Mouse (Mus musculus): ENCODE measurements around the gene Rufy2. TPM values are rescaled to one million over a fixed set of nuclear protein-coding genes. Genes with fewer than 3 reads are reported as not detected.

Gene Rufy2
- polyA plus RNA-seq, 1 experiment from 2014 or later, result 4.2 TPM

DNA sequence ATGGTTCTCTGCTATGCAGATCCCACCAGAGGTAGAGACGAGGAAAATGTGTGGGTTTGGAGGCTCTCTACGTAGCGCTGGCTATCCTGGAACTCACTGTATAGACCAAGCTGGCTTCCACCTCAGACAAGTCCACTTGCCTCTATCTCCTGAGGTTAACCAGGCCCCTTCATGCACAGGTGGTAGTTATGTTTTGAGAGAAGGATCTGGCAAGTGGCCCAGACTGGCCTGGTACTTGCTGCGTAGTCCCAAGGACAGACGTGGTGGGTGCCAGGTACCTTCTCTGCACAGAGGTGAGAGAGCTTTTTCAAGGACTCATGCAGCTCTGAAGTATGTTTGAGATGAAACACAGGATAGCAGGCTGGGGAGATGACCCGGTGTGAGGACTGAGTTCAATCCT, 4.5 kb downstream of the Rufy2 start:
- H3K27ac ChIP-seq, result no peak overlapping the region
- H3K4me1 ChIP-seq, result peaks cover 11% of the 10 kb centered on the region
- no peaks in the 10 kb centered on the region for H3K9me3 ChIP-seq (replicated peaks)
- H3K36me3 ChIP-seq, result peaks cover 9% of the 10 kb centered on the region
- no peak for ATAC-seq
- H3K4me2 ChIP-seq, result no peak overlapping the region
- no peak overlapping the region for H3K4me3 ChIP-seq
- 86% methylated on average over 6 of the region's 6 CpGs for WGBS (ENCODE audit: insufficient replicate concordance)
- no peak overlapping the region for H3K9ac ChIP-seq
- H3K27me3 ChIP-seq (replicated peaks), result no peaks in the 10 kb centered on the region

DNA sequence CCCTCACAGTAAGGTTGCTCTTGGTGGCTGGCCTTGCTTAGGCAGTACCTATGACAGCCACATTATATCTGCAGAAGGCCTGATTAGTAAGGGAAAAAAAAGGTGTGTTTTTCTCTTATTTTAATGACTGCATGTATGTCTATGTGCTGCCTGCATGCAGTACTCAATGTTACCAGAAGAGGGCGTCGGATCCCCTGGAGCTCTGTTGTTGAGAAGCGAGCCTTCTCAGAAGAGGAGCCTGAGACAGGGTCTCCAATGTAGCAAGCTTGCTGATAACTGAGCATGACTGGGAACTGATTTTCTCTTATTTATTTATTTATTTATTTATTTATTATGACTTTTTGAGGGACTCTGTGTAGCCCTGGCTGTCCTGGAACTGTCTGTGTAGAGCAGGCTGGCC, 7.3 kb downstream of the Rufy2 start:
- no peak overlapping the region for H3K9ac ChIP-seq
- no peak overlapping the region for H3K27ac ChIP-seq
- H3K9me3 ChIP-seq (replicated peaks), result no peaks in the 10 kb centered on the region
- no peaks in the 10 kb centered on the region for H3K4me1 ChIP-seq
- H3K4me3 ChIP-seq, result no peak overlapping the region
- peaks cover 25% of the 10 kb centered on the region for H3K36me3 ChIP-seq
- no peak overlapping the region for H3K4me2 ChIP-seq
- H3K27me3 ChIP-seq (replicated peaks), result no peaks in the 10 kb centered on the region
- 17% methylated on average over 3 of the region's 3 CpGs for WGBS (ENCODE audit: insufficient replicate concordance)
- ATAC-seq, result no peak

DNA sequence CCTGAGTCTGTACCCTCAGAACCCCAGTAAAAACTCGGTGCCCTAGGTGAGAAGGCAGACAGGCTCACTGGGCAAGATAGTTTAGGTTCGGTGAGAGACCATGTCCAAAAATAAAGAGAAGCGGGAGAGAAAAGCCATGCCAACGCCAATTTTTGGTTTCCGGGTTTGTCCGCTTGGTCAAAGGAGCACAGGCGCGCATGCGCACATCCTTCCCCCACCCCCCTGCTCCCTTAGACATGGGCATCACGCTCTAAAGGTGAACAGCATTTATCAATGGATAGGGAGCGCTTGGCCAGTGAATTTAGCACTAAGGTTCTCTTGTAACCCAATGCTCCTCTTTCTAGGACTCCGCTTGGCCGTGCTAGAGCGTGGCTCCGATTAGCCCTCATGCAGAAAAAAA, 10.6 kb downstream of the Rufy2 start:
- H3K4me2 ChIP-seq, result no peak overlapping the region
- no peaks in the 10 kb centered on the region for H3K9me3 ChIP-seq (replicated peaks)
- no peak for ATAC-seq
- 87% methylated on average over 15 of the region's 15 CpGs for WGBS (ENCODE audit: insufficient replicate concordance)
- H3K4me1 ChIP-seq, result no peaks in the 10 kb centered on the region
- H3K4me3 ChIP-seq, result no peak overlapping the region
- H3K9ac ChIP-seq, result no peak overlapping the region
- H3K27ac ChIP-seq, result no peak overlapping the region
- H3K36me3 ChIP-seq, result peaks cover 27% of the 10 kb centered on the region
- H3K27me3 ChIP-seq (replicated peaks), result no peaks in the 10 kb centered on the region

DNA sequence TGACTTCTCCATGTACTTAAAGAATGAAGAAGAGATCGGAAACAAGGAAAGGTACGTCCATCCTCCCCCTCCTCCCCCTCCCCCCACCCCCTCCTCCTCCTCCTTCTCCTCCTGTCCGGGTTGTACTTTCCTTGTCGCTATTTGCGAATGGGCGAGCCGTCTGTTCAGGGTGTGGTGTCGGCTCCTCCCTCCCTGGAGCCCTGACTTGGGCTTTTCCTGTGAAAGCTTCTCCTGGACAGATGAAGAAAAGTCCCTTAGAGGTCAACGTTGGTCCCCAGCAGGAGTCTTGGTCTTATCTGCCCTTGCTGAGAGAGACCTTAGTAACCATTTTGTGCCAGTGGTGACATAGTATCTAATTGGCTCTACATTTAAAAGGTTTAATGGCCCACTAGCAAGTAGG, 14.0 kb downstream of the Rufy2 start:
- Histone ChIP-seq H3K4me3 (no peak overlapping the region), H3K4me2 (no peak overlapping the region), H3K9me3 (replicated peaks) (no peaks in the 10 kb centered on the region), H3K36me3 (peaks cover 47% of the 10 kb centered on the region), H3K27me3 (replicated peaks) (no peaks in the 10 kb centered on the region), H3K27ac (no peak overlapping the region), H3K4me1 (no peaks in the 10 kb centered on the region), H3K9ac (no peak overlapping the region)
- WGBS (ENCODE audit: insufficient replicate concordance), result 62% methylated on average over 3 of the region's 9 CpGs
- ATAC-seq, result no peak

DNA sequence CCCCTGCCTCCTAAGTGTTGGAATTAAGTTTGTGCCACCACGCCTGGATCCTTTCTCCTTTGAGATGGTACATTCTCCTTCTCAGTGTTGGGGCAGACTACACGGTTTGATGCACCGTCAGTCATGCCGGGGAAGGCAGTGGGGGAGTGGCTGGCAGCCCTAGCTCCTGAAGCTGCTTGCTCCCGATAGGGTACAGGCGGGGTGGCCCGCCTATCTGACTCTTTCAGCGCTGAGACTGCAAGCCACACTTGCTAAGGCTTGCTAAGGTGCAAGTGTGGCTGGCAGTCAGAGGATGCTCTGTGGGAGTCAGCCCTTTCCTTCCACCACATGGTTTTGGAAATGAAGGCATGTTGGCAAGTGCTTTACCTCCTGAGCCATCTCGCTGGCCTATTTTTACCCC, 20.6 kb downstream of the Rufy2 start:
- H3K4me1 ChIP-seq, result peaks cover 15% of the 10 kb centered on the region
- 53% methylated on average over 9 of the region's 9 CpGs for WGBS (ENCODE audit: insufficient replicate concordance)
- H3K9me3 ChIP-seq (replicated peaks), result no peaks in the 10 kb centered on the region
- peak; percentile 87 for ATAC-seq
- no peaks in the 10 kb centered on the region for H3K27me3 ChIP-seq (replicated peaks)
- H3K27ac ChIP-seq, result peak overlapping the region; percentile 27; the same call in 1 of the 2 replicates
- no peak overlapping the region for H3K4me3 ChIP-seq
- H3K4me2 ChIP-seq, result no peak overlapping the region
- H3K9ac ChIP-seq, result no peak overlapping the region
- peaks cover 59% of the 10 kb centered on the region for H3K36me3 ChIP-seq

DNA sequence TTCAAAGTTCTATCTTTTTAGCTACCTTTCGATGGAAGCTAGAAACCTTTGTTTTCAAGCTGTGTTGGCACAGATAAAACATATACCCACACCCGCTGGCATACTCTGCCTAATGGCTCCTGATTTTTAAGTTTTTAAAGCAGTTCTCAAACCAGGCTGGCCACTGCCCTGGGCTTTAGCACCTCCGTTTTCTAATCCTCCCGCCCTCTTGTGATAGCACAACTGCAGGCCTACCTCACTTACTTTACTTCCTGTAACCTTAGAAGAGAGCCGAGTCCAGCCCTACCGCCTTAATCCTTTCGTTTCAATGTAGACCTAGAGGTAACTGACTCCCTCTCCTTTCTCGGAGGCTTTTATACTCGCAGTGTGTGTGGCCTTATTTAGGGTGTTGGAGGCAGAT, 23.2 kb downstream of the Rufy2 start:
- H3K9me3 ChIP-seq (replicated peaks), result no peaks in the 10 kb centered on the region
- H3K4me1 ChIP-seq, result peaks cover 15% of the 10 kb centered on the region
- peaks cover 58% of the 10 kb centered on the region for H3K36me3 ChIP-seq
- no peak overlapping the region for H3K27ac ChIP-seq
- ATAC-seq, result no peak
- no peak overlapping the region for H3K4me3 ChIP-seq
- H3K27me3 ChIP-seq (replicated peaks), result no peaks in the 10 kb centered on the region
- 67% methylated on average over 9 of the region's 9 CpGs for WGBS (ENCODE audit: insufficient replicate concordance)
- H3K9ac ChIP-seq, result no peak overlapping the region
- no peak overlapping the region for H3K4me2 ChIP-seq

DNA sequence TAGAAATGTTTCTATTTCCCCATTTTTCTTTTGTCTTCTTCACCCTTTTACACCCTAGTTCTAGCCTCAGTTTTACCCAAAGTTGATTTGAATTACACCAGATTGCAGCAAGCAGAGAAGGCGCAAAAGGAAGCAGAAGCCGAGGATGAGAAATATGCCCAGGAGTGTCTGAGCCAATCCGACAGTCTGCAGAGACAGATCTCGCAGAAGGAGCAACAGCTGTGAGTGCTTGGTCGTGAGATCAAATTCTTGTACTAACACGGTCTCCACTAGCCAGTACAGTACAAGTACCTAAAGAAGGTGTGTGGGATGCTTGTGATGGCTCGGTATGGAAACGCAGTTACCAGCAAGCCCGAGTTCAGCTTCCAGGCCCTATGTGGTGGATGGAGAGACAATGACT, 24.5 kb downstream of the Rufy2 start:
- no peak overlapping the region for H3K4me3 ChIP-seq
- H3K36me3 ChIP-seq, result peaks cover 58% of the 10 kb centered on the region
- H3K9me3 ChIP-seq (replicated peaks), result no peaks in the 10 kb centered on the region
- H3K9ac ChIP-seq, result no peak overlapping the region
- H3K4me1 ChIP-seq, result peaks cover 18% of the 10 kb centered on the region
- no peak overlapping the region for H3K4me2 ChIP-seq
- 84% methylated on average over 9 of the region's 9 CpGs for WGBS (ENCODE audit: insufficient replicate concordance)
- no peak overlapping the region for H3K27ac ChIP-seq
- no peaks in the 10 kb centered on the region for H3K27me3 ChIP-seq (replicated peaks)
- ATAC-seq, result no peak

DNA sequence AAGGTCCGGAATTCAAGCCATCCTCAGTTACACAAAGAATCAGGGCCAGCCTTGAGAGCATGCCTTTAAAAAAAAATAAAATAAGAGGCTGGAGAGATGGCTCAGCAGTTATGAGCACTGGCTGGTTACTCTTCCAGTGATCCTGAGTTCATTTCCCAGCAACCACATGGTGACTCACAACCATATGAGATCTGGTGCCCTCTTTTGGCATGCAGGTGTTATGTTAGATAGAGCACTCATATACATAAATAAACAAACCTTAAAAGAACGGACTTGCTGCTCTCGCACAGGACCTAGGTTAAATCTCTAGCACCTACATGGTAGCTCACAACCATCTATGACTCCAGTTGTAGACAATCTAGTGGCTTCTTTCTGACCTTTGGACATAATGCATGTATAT, 28.2 kb downstream of the Rufy2 start:
- peaks cover 72% of the 10 kb centered on the region for H3K36me3 ChIP-seq
- no peak overlapping the region for H3K4me2 ChIP-seq
- 64% methylated on average over 3 of the region's 3 CpGs for WGBS (ENCODE audit: insufficient replicate concordance)
- no peak overlapping the region for H3K4me3 ChIP-seq
- H3K4me1 ChIP-seq, result peaks cover 19% of the 10 kb centered on the region
- no peak for ATAC-seq
- no peaks in the 10 kb centered on the region for H3K9me3 ChIP-seq (replicated peaks)
- no peak overlapping the region for H3K9ac ChIP-seq
- H3K27me3 ChIP-seq (replicated peaks), result no peaks in the 10 kb centered on the region
- H3K27ac ChIP-seq, result no peak overlapping the region

DNA sequence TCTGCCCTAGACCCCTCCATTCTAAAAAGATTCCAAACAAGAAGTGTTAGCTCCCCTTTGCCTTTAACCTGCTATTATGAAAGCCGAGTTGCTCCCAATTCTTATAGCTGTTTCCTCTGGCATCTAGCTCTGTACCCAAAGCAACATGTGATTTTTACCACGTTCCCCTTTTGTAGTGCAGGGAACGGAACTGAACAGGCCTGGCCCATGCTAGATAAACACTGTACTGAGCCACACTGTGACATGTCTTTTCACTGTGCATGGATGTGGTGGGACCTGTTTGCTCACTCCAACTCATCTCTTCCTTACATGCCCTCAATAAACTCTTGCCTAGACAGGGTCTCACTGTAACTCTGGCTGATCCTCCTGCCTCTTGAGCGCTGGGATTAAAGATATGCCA, 30.2 kb downstream of the Rufy2 start:
- Histone ChIP-seq H3K27me3 (replicated peaks) (no peaks in the 10 kb centered on the region), H3K27ac (no peak overlapping the region), H3K4me1 (peaks cover 25% of the 10 kb centered on the region), H3K4me3 (no peak overlapping the region), H3K36me3 (peaks cover 80% of the 10 kb centered on the region), H3K9me3 (replicated peaks) (no peaks in the 10 kb centered on the region), H3K4me2 (no peak overlapping the region), H3K9ac (no peak overlapping the region)
- peak; percentile 58 for ATAC-seq
- WGBS (ENCODE audit: insufficient replicate concordance), result 39% methylated on average over 4 of the region's 4 CpGs

DNA sequence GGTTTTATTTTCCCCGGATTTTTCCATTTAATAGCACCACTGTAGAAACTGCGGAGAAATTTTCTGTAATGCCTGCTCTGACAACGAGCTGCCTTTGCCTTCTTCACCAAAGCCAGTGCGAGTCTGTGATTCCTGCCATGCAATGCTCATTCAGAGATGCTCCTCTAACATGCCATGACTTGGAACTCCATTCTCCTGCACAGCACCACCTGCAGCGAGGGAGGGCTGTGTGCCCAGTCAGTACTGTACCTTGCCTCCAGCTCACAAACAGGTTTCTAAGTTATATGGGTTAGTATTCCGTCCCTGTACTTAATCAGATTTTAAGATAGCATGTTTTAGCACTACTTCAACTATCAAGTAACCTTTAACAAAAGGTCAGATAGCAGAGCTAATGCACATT, 31.5 kb downstream of the Rufy2 start:
- Histone ChIP-seq H3K27ac (no peak overlapping the region), H3K4me1 (peaks cover 25% of the 10 kb centered on the region), H3K27me3 (replicated peaks) (no peaks in the 10 kb centered on the region), H3K9ac (no peak overlapping the region), H3K4me2 (no peak overlapping the region), H3K4me3 (no peak overlapping the region), H3K36me3 (peaks cover 87% of the 10 kb centered on the region), H3K9me3 (replicated peaks) (no peaks in the 10 kb centered on the region)
- WGBS (ENCODE audit: insufficient replicate concordance), result 84% methylated on average over 6 of the region's 6 CpGs
- ATAC-seq, result no peak

DNA sequence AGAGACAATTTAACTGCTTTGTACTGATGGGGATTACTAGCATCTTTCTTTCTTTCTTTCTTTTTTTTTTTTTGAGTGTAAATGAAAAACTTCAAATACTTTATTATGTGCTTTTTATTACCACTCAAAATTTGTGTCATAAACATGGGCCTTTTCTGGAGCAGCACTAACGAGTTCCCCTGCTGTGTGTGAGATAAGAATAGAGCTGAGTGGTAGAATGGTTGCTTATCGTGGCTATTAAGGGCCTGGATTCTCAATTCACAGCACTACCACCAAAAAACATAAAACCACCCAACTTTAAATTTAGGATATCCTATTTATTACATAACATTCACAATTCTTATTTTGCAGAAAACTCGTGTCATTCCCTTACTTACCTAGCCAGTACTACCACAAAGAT, 33.5 kb downstream of the Rufy2 start:
- no peak for ATAC-seq
- Histone ChIP-seq H3K9me3 (replicated peaks) (no peaks in the 10 kb centered on the region), H3K27ac (no peak overlapping the region), H3K27me3 (replicated peaks) (no peaks in the 10 kb centered on the region), H3K4me1 (peaks cover 25% of the 10 kb centered on the region), H3K36me3 (peaks cover 86% of the 10 kb centered on the region), H3K4me2 (no peak overlapping the region), H3K4me3 (no peak overlapping the region), H3K9ac (no peak overlapping the region)
- 36% methylated on average over 3 of the region's 3 CpGs for WGBS (ENCODE audit: insufficient replicate concordance)

DNA sequence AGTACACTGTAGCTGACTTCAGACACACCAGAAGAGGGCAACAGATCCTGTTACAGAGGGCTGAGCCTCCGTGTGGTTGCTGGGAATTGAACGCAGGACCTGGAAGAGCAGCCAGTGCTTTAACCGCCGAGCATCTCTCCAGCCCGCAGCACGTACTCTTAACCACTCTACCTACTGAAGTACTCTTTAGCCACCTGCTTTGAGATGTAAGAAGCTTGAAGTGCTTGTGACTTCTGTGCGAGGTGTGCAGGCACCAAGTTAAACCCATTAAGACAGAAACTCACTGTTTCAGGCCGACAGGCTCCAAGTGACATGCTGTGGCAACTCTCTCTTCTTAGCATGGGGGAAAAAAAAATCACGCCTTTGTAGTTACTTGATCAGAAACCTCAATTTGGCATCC, 34.1 kb downstream of the Rufy2 start:
- Histone ChIP-seq H3K36me3 (peaks cover 86% of the 10 kb centered on the region), H3K4me1 (peaks cover 25% of the 10 kb centered on the region), H3K9ac (no peak overlapping the region), H3K4me2 (no peak overlapping the region), H3K27ac (no peak overlapping the region), H3K4me3 (no peak overlapping the region), H3K9me3 (replicated peaks) (no peaks in the 10 kb centered on the region), H3K27me3 (replicated peaks) (no peaks in the 10 kb centered on the region)
- ATAC-seq, result no peak
- 88% methylated on average over 9 of the region's 9 CpGs for WGBS (ENCODE audit: insufficient replicate concordance)

DNA sequence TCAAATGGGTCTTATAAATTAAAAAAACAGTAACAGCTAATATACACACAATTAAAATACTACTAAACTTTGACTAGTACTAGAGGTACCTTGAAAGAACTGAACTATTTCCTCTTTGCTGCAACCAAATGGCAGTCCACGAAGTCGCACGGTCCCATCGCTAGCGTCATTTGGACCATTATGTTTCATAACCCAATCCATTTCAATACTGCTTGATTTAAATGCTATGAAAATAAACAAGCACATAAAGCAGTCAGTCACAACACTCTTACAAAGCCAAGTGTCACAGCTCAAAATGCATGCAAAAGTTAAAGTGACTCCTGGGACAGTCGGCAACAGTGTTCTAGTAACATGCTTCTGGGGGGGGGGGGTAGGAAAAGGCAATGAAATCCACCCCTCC, 39.3 kb downstream of the Rufy2 start:
- WGBS (ENCODE audit: insufficient replicate concordance), result 92% methylated on average over 6 of the region's 6 CpGs
- H3K9ac ChIP-seq, result no peak overlapping the region
- H3K4me3 ChIP-seq, result no peak overlapping the region
- H3K36me3 ChIP-seq, result peaks cover 41% of the 10 kb centered on the region
- no peak for ATAC-seq
- peaks cover 29% of the 10 kb centered on the region for H3K4me1 ChIP-seq
- no peaks in the 10 kb centered on the region for H3K27me3 ChIP-seq (replicated peaks)
- no peak overlapping the region for H3K27ac ChIP-seq
- H3K4me2 ChIP-seq, result no peak overlapping the region
- H3K9me3 ChIP-seq (replicated peaks), result no peaks in the 10 kb centered on the region

Data from liver, embryonic 12.5 days (tissue).